Mouse (Mus musculus) heart, embryonic 14.5 days (tissue): ENCODE measurements at regions not wholly inside any gene's neighbourhood (a gene's known extent, or its start where the extent isn't known, plus 50 kb on each side); places are given as distances from the start of the nearest gene placed in this dataset.

ENCODE experiments used
- ATAC-seq: fragments of 200-750 bp; cut with Nextera tagmentation; 2 replicates; pipeline ENCODE4 v1.8.0; 2017; ENCODE audit warnings: low read depth, moderate TSS enrichment; ENCODE audit not compliant: insufficient number of reproducible peaks, insufficient read depth, low FRiP score
- H3K27ac ChIP-seq, 2 experiments: fragments of 200-500 bp in 1 of 2; fragments of 300-500 bp in 1 of 2; sonication (generic) in 1 of 2; replicated peaks in 1 of 2; 2 replicates each; pipeline ENCODE4 v1.5.1; 2012 to 2014; ENCODE audit warnings: low read depth in 2 of 2, low read length in 2 of 2, control low read depth in 1 of 2, mild to moderate bottlenecking in 1 of 2, mixed read lengths in 1 of 2; ENCODE audit not compliant: control insufficient read depth in 1 of 2, insufficient read depth in 1 of 2
- H3K27me3 ChIP-seq: fragments of 300-500 bp; sonication (generic); 2 replicates; pipeline ENCODE4 v1.6.1; 2014; ENCODE audit warnings: mild to moderate bottlenecking, low read length, control low read depth; ENCODE audit not compliant: control insufficient read depth, insufficient read depth
- H3K36me3 ChIP-seq: fragments of 300-500 bp; sonication (generic); 2 replicates; pipeline ENCODE4 v1.6.1; 2014; ENCODE audit warnings: mild to moderate bottlenecking, control low read depth, low read length, mixed read lengths; ENCODE audit not compliant: control insufficient read depth, insufficient read depth
- H3K4me1 ChIP-seq, 2 experiments: fragments of 200-500 bp in 1 of 2; fragments of 300-500 bp in 1 of 2; sonication (generic) in 1 of 2; 2 replicates each; pipeline ENCODE4 v1.6.1; 2012 to 2014; ENCODE audit warnings: low read length in 2 of 2, control low read depth in 1 of 2, mixed read lengths in 1 of 2; ENCODE audit not compliant: control insufficient read depth in 2 of 2, insufficient read depth in 2 of 2
- H3K4me2 ChIP-seq: fragments of 300-500 bp; sonication (generic); 2 replicates; pipeline ENCODE4 v1.6.1; 2014; ENCODE audit warnings: mild to moderate bottlenecking, low read length
- H3K4me3 ChIP-seq, 2 experiments: fragments of 200-500 bp in 1 of 2; fragments of 300-500 bp in 1 of 2; sonication (generic) in 1 of 2; 2 replicates each; pipeline ENCODE4 v1.5.1; 2012 to 2014; ENCODE audit warnings: low read length in 2 of 2, mild to moderate bottlenecking in 2 of 2, control low read depth in 1 of 2, low read depth in 1 of 2, moderate library complexity in 1 of 2; ENCODE audit not compliant: control insufficient read depth in 1 of 2, insufficient read depth in 1 of 2
- H3K9ac ChIP-seq: fragments of 300-500 bp; sonication (generic); 2 replicates; pipeline ENCODE4 v1.6.1; 2014; ENCODE audit warnings: mild to moderate bottlenecking, low read length
- H3K9me3 ChIP-seq: fragments of 300-500 bp; sonication (generic); 2 replicates; pipeline ENCODE4 v1.6.1; 2016; ENCODE audit warnings: low read length, control low read depth; ENCODE audit not compliant: control insufficient read depth
- WGBS: fragments of 180-500 bp; shearing (Covaris S2); extraction: QIAGEN DNeasy Blood & Tissue Kit; methylation state at CpG from one replicate; pipeline ENCODE4 v1.1.7; 2014; 5-methylcytosine and 5-hydroxymethylcytosine counted together

- no peak overlapping the region for H3K9ac ChIP-seq
- 51% methylated on average over 2 of the region's 2 CpGs for WGBS
- no peaks in the 10 kb centered on the region for H3K27me3 ChIP-seq
- H3K9me3 ChIP-seq = no peaks in the 10 kb centered on the region
- H3K4me3 ChIP-seq = no peak overlapping the region
- no peaks in the 10 kb centered on the region for H3K36me3 ChIP-seq
- H3K27ac ChIP-seq = no peak overlapping the region
- H3K4me2 ChIP-seq = no peak overlapping the region
- no peak for ATAC-seq
- H3K4me1 ChIP-seq = no peaks in the 10 kb centered on the region
Measured at GRCm38 (mm10) chr14:29784506-29784905, 62.8 kb upstream of the Cacna2d3 start.

GRCm38 (mm10) chr14:29786431-29786830, 64.8 kb upstream of the Cacna2d3 start:
- Histone ChIP-seq H3K4me2 (no peak overlapping the region), H3K9me3 (no peaks in the 10 kb centered on the region), H3K9ac (no peak overlapping the region), H3K36me3 (no peaks in the 10 kb centered on the region), H3K27ac (no peak overlapping the region), H3K4me3 (no peak overlapping the region), H3K4me1 (no peaks in the 10 kb centered on the region), H3K27me3 (no peaks in the 10 kb centered on the region)
- ATAC-seq = no peak
- 75% methylated on average over 3 of the region's 3 CpGs for WGBS

DNA sequence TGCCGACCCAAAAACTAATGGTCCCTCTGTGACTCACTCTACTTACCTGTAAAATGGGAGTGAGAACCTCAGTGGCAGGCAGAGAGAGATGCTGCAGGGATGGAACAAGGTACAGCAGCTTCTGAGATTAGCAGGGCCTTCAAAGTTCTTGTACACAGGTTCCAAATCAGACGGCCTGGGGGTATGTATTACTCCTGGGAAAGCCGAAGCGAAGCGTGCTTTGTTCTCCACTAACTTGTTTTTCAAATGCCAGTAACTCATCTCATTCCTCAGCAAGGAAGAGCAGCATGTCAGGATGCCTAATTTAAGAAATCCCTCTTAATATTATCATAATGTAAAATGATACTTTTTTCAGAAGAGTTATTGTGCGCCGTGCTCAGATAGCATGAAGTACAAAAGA, 66.1 kb upstream of the Cacna2d3 start:
- no peak overlapping the region for H3K27ac ChIP-seq
- H3K9me3 ChIP-seq = no peaks in the 10 kb centered on the region
- H3K4me1 ChIP-seq = no peaks in the 10 kb centered on the region
- H3K9ac ChIP-seq = no peak overlapping the region
- H3K4me2 ChIP-seq = no peak overlapping the region
- H3K27me3 ChIP-seq = no peaks in the 10 kb centered on the region
- no peaks in the 10 kb centered on the region for H3K36me3 ChIP-seq
- ATAC-seq = no peak
- H3K4me3 ChIP-seq = no peak overlapping the region
- WGBS = 86% methylated on average over 7 of the region's 7 CpGs

- Histone ChIP-seq H3K4me2 (no peak overlapping the region), H3K9ac (no peak overlapping the region), H3K36me3 (no peaks in the 10 kb centered on the region), H3K4me1 (no peaks in the 10 kb centered on the region), H3K4me3 (no peak overlapping the region), H3K9me3 (no peaks in the 10 kb centered on the region), H3K27ac (no peak overlapping the region), H3K27me3 (no peaks in the 10 kb centered on the region)
- WGBS = 92% methylated on average over 7 of the region's 7 CpGs
- no peak for ATAC-seq
Measured at GRCm38 (mm10) chr14:29788351-29788750, 66.7 kb upstream of the Cacna2d3 start.

DNA sequence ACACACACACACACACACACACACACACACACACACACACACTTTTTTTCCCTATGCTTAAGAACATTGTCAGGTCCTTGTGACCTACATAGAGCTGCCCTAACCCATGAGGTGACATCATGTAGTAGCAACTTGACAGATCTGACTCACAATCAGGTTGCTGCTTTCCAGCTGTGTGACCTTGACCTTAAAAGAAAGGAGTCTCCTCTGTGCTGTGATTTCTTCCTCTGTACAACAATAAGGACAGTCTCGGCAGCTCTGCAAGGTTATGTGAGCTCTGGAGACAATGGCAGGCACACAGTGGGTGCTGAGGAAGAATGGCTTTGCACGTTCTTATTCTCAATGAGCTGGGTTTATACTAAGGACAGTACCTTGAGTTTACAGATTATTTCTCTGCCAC, 73.7 kb upstream of the Cacna2d3 start:
- no peaks in the 10 kb centered on the region for H3K27me3 ChIP-seq
- H3K4me3 ChIP-seq = no peak overlapping the region
- H3K27ac ChIP-seq = no peak overlapping the region
- H3K9me3 ChIP-seq = no peaks in the 10 kb centered on the region
- no peak for ATAC-seq
- WGBS = 54% methylated on average over 2 of the region's 2 CpGs
- no peaks in the 10 kb centered on the region for H3K4me1 ChIP-seq
- no peak overlapping the region for H3K9ac ChIP-seq
- no peaks in the 10 kb centered on the region for H3K36me3 ChIP-seq
- H3K4me2 ChIP-seq = no peak overlapping the region

GRCm38 (mm10) chr14:29796396-29796795, 74.7 kb upstream of the Cacna2d3 start:
- no peaks in the 10 kb centered on the region for H3K27me3 ChIP-seq
- ATAC-seq = no peak
- H3K4me1 ChIP-seq = no peaks in the 10 kb centered on the region
- H3K27ac ChIP-seq = no peak overlapping the region
- 65% methylated on average over 7 of the region's 7 CpGs for WGBS
- H3K36me3 ChIP-seq = no peaks in the 10 kb centered on the region
- H3K9me3 ChIP-seq = no peaks in the 10 kb centered on the region
- no peak overlapping the region for H3K4me2 ChIP-seq
- H3K4me3 ChIP-seq = no peak overlapping the region
- no peak overlapping the region for H3K9ac ChIP-seq

- Histone ChIP-seq H3K4me2 (no peak overlapping the region), H3K4me3 (no peak overlapping the region), H3K36me3 (no peaks in the 10 kb centered on the region), H3K27me3 (no peaks in the 10 kb centered on the region), H3K4me1 (no peaks in the 10 kb centered on the region), H3K9ac (no peak overlapping the region), H3K9me3 (no peaks in the 10 kb centered on the region), H3K27ac (no peak overlapping the region)
- ATAC-seq = no peak
- 73% methylated on average over 13 of the region's 13 CpGs for WGBS
Measured at GRCm38 (mm10) chr14:29799852-29800251, 78.2 kb upstream of the Cacna2d3 start.

GRCm38 (mm10) chr14:29805234-29805633, 83.6 kb upstream of the Cacna2d3 start:
- H3K9ac ChIP-seq = no peak overlapping the region
- H3K4me3 ChIP-seq = no peak overlapping the region
- no peaks in the 10 kb centered on the region for H3K36me3 ChIP-seq
- ATAC-seq = no peak
- H3K4me1 ChIP-seq = no peaks in the 10 kb centered on the region
- H3K27ac ChIP-seq = no peak overlapping the region
- 89% methylated on average over 6 of the region's 6 CpGs for WGBS
- H3K4me2 ChIP-seq = no peak overlapping the region
- H3K27me3 ChIP-seq = no peaks in the 10 kb centered on the region
- H3K9me3 ChIP-seq = no peaks in the 10 kb centered on the region
